Mouse (Mus musculus): ENCODE data around the gene Nop2.

DNA sequence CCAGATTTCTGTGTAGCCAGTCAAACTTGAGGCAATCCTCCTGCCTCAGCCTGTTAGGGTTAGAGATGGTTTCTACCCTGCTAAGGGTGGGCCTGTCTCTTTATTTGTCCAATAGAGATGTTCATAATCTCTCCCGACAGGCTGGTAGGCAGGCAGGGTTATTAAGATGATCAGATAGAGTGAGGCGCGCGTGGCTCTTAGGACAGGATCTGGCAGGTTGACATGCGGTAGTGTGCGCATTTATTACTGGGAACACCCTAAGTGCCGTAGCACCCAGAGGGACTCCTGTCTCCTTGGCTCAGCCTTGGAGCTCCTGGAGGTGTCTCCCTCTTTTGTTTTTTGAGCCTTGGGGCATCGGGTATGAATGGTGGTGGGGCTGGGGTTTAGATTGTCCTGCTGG lies 23.6 kb downstream of the Nop2 start:
- TF ChIP-seq CTCF (IDR thresholded peaks at IDR 0.05), result no peak
- no peak for TF ChIP-seq EP300 (IDR thresholded peaks at IDR 0.05)

Measured in lung, postnatal 0 days (tissue).